Mouse (Mus musculus) embryonic fibroblast, embryonic 13.5 days (primary cell): Measurements from ENCODE around the gene Slc38a3. TPM values are rescaled to one million over a fixed set of nuclear protein-coding genes. Genes with fewer than 3 reads are reported as not detected.

Source experiments
- H3K27ac ChIP-seq: 2 replicates; pipeline ENCODE4 v1.5.1; 2012; ENCODE audit warnings: low read length, control low read depth, inconsistent platforms; ENCODE audit not compliant: insufficient read depth
- H3K4me1 ChIP-seq: 2 replicates; pipeline ENCODE4 v1.6.1; 2011; ENCODE audit warnings: low read length; ENCODE audit not compliant: control insufficient read depth, insufficient read depth
- H3K4me3 ChIP-seq: 2 replicates; pipeline ENCODE4 v1.5.1; 2011; ENCODE audit warnings: mild to moderate bottlenecking, control low read depth, low read length; ENCODE audit not compliant: insufficient read depth
- CTCF ChIP-seq: IDR thresholded peaks from 2 replicates; pipeline ENCODE4 v1.5.1; 2011; ENCODE audit warnings: mild to moderate bottlenecking, control low read depth, low read length, moderate library complexity, borderline replicate concordance; ENCODE audit not compliant: insufficient read depth
- POLR2A ChIP-seq: IDR thresholded peaks from 2 replicates; pipeline ENCODE4 v1.6.1; 2011; ENCODE audit warnings: low read depth, mild to moderate bottlenecking, control low read depth, low read length, moderate library complexity
- polyA plus RNA-seq: library from polyadenylated mRNA; stranded (reverse); fragments of >200 nt; gene quantifications from 2 replicates; pipeline ENCODE4 v1.2.4, GENCODE M21; 2011; ENCODE audit warnings: low read depth; ENCODE audit not compliant: missing spikeins, insufficient read length

The Slc38a3 gene
- polyA plus RNA-seq, 1 experiment: 1.1 TPM

- TF ChIP-seq POLR2A (no peak), CTCF (no peak)
- H3K27ac ChIP-seq: 0 out of 2 replicates have a peak overlapping the region, but pooled peaks have one; percentile 29
These were observed 43.8 kb downstream of the Slc38a3 start for GRCm38 (mm10) chr9:107625351-107626128.

DNA sequence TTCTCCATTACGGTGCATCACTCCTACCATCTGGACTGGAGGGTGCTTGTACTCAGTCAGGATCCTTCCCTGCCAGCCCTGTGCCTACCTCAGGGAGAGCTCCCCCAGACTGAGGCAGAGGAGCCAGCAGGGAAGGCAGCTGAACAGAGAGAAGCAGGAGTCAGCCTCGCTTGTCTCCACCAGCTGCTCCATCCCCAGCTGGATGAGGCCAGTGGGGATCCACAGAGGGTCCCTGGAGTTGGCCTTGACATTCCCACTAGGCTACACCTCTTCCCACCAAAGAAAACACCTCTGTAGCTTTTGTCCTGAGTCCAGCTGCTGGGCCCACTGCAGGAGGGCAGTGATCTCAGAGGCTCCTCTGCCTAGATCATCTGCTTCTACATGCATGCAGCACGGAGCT lies 44.4 kb downstream of the Slc38a3 start:
- Histone ChIP-seq H3K4me1 (peaks cover 32% of the 10 kb centered on the region), H3K27ac (no peak overlapping the region)

More at GRCm38 (mm10) chr9:107625351-107626128, 43.8 kb downstream of the Slc38a3 start:
- Histone ChIP-seq H3K4me3 (no peak overlapping the region), H3K4me1 (peaks cover 28% of the 10 kb centered on the region)

GRCm38 (mm10) chr9:107624539-107624938 lies 44.8 kb downstream of the Slc38a3 start:
- Histone ChIP-seq H3K4me1 (peaks cover 35% of the 10 kb centered on the region), H3K4me3 (no peak overlapping the region), H3K27ac (no peak overlapping the region)
- TF ChIP-seq CTCF (no peak), POLR2A (no peak)

More for the DNA sequence above, 44.4 kb downstream of the Slc38a3 start:
- no peak overlapping the region for H3K4me3 ChIP-seq
- TF ChIP-seq CTCF: no peak
- TF ChIP-seq POLR2A: no peak

DNA sequence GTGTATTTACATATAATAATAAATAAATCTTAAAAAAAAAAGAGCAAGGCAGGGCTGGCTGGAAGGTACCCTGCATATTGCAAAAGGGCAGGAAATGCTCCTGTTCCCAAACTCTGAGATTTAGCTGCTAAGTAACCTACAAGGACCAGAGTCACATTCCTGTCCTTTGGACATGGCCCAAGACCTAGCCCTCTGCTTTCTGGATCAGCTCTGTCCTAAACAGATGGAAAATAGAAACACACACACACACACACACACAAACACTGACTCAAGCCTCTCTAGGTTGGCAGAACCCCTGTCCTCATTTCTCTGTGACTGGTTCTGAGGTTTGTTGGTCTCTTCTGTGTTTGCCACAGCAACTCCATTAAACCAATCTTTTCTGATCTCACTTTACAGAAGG lies 48.4 kb downstream of the Slc38a3 start:
- TF ChIP-seq POLR2A: no peak
- TF ChIP-seq CTCF: no peak
- Histone ChIP-seq H3K27ac (no peak overlapping the region), H3K4me3 (no peak overlapping the region)

GRCm38 (mm10) chr9:107619546-107619879 lies 49.8 kb downstream of the Slc38a3 start:
- H3K4me3 ChIP-seq: no peak overlapping the region
- H3K4me1 ChIP-seq: peaks cover 24% of the 10 kb centered on the region
- TF ChIP-seq CTCF: no peak
- no peak for TF ChIP-seq POLR2A
- H3K27ac ChIP-seq: peak overlapping the region; percentile 28; the same call in 1 of the 2 replicates

More for the DNA sequence above, 48.4 kb downstream of the Slc38a3 start:
- H3K4me1 ChIP-seq: peaks cover 28% of the 10 kb centered on the region

- H3K4me3 ChIP-seq: no peak overlapping the region
- H3K4me1 ChIP-seq: peaks cover 21% of the 10 kb centered on the region
- H3K27ac ChIP-seq: peak overlapping the region; percentile 28
- TF ChIP-seq CTCF (no peak), POLR2A (no peak)
These were observed 50.4 kb downstream of the Slc38a3 start for GRCm38 (mm10) chr9:107618778-107619545.

DNA sequence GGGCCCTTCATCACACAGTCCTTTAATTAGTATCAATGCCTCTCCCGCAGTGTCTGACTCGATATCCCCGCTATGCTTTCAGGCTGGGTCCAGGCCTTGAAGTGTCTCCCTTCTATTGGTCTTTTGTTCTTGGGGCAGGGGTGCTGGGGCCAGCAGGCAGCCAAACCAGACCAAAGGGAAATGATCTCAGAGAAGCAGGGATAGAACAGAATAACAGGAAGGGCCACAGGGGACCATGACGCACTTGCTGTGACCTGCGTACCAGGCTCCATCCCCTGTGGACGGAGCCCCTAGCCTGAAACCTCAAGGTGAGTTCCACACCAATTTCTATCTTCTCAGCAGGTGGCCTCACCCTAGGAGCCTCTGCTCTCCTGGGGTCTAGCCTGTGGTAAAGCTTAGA lies 51.2 kb downstream of the Slc38a3 start:
- no peak overlapping the region for H3K4me3 ChIP-seq
- TF ChIP-seq POLR2A (no peak), CTCF (no peak)
- H3K4me1 ChIP-seq: peaks cover 21% of the 10 kb centered on the region
- no peak overlapping the region for H3K27ac ChIP-seq

DNA sequence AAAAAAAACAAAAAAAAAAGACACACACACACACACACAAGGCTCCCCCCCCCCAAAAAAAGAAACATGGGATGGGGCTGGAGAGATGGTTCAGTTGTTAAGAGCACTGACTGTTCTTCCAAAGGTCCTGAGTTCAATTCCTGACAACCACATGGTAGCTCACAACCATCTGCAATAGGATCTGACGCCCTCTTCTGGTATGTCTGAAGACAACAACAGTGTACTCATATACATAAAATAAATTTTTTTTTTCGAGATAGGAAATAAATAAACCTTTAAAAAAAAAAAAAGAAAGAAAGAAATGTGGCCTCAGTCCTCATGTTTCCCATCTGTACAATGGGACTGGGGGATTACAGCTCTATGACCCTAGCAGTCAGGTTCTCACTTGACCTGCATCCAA lies 51.9 kb downstream of the Slc38a3 start:
- TF ChIP-seq POLR2A: no peak
- no peak for TF ChIP-seq CTCF
- Histone ChIP-seq H3K4me3 (no peak overlapping the region), H3K27ac (no peak overlapping the region), H3K4me1 (peaks cover 21% of the 10 kb centered on the region)

GRCm38 (mm10) chr9:107615035-107615434 lies 54.3 kb downstream of the Slc38a3 start:
- H3K4me1 ChIP-seq: peaks cover 11% of the 10 kb centered on the region
- TF ChIP-seq POLR2A (no peak), CTCF (no peak)
- no peak overlapping the region for H3K4me3 ChIP-seq
- no peak overlapping the region for H3K27ac ChIP-seq

DNA sequence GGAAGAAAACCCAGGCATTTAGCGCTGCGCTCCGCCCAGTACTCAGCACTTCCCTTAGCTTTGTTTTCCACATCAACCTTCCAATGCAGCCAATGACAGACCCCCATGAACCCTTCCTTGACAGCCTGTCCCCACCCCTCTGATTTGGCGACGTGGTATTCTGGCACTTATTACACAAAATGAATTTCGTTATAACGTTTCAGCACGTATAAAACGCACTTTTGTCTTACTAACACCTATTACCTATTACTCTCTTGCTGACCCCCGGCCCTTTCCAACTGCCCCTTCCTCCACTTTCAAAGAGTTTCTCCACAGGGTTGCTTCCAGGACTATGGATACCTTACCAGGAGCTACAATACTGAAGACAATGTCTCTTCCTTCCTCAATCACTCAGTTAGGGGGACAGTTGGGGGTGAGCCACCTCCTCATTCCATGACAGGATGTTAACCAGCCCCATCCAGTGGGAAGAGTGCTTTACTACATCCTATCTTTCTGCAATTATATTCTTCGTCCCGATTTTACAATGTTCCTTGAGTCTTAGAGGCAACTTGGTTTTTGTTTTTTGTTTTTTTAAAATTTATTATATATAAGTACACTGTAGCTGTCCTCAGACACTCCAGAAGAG lies 56.3 kb downstream of the Slc38a3 start:
- Histone ChIP-seq H3K27ac (peak overlapping the region; percentile 67), H3K4me3 (no peak overlapping the region), H3K4me1 (peaks cover 2% of the 10 kb centered on the region; the same call in 1 of the 2 replicates)
- TF ChIP-seq POLR2A (no peak), CTCF (no peak)
